Mouse (Mus musculus) fat pad, adult 2 months (tissue): ENCODE measurements at regions not wholly inside any gene's neighbourhood (a gene's known extent, or its start where the extent isn't known, plus 50 kb on each side); places are given as distances from the start of the nearest gene placed in this dataset.

ENCODE experiments used
- DNase-seq: peaks from one replicate; pipeline ENCODE4 v3.0.0-alpha.2; 2011; ENCODE audit warnings: low read depth, low spot score; ENCODE audit errors: extremely low read depth

- DNase-seq: no peak
Measured at GRCm38 (mm10) chr11:112978884-112979283, 196.9 kb downstream of the Sox9 start.

GRCm38 (mm10) chr11:112979413-112979812 lies 197.4 kb downstream of the Sox9 start:
- DNase-seq: no peak

DNA sequence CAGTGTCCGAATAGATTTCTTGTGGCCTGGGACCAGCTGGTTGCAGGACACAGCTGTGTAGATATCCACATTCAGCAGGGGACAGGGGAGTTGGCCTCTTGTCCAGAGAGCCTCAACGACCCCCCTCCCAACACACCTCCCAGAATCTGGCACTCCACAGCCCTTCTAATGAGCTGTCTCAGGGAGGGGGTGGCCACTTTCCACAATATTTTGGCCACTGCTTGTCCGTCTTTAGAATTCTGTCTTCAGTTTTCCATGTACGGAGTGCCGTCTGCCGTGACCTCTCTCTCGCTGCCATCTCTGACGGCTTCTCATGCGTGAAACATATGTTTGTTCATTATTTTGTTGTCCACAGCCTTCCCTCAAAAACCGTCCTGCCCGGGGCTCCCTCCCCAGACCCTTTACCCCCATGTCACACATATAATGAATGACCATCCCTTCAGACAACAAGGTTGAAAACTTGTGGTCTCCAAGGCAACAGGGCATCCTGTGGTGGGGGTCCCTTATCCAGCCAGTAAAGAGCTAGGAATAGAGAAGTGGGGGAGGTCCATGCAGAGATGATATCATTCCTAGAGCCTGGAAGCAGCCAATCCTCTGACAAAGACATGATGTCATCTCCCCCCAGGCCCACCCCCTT lies 200.3 kb downstream of the Sox9 start:
- DNase-seq: no peak

GRCm38 (mm10) chr11:112982802-112983591 lies 201.0 kb downstream of the Sox9 start:
- DNase-seq: no peak

DNA sequence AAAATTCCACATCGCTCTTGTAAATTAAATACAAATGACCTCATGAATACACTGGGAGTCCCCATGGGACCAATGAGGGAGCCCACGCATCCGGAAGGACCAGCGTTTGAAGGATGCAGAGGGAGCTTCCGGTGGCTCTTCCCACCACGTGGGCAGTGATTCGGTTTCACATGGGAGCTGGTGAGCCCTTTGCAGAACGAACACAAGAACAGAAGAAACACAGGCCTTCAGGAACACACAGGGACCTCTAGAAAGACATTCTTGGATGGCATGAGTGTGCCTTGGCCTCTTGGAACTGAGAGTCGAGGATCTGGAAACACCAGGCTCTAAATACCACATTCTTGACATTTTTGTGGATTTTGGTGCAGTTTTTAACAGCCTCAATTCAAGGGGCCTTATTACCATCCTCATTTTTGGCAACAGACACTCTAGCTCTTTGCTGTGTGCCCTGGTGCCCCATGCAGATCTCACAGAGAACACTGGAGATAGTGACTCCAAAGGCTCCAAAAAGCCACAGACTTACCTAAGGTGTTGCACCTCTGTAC lies 204.1 kb downstream of the Sox9 start:
- DNase-seq: no peak

DNA sequence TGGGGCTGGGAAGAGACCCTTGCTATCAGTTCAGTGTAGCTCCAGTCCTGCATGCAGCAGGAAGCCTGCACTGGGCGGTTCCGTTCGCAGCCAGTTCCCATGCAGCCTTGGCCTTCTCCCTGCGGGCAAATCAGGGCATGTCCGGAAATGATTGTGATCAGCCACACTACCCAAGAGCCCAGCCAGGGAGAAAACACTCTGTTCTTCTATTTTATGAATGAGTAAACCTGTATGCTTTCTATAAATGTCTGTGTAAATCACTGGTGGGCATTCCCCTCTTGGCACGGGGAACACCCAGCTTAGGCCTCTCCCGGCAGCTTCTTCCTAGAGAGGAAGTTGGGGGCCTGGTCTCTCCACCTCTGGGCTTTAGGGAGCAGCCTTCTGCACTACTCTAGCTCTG lies 205.8 kb downstream of the Sox9 start:
- no peak for DNase-seq

DNA sequence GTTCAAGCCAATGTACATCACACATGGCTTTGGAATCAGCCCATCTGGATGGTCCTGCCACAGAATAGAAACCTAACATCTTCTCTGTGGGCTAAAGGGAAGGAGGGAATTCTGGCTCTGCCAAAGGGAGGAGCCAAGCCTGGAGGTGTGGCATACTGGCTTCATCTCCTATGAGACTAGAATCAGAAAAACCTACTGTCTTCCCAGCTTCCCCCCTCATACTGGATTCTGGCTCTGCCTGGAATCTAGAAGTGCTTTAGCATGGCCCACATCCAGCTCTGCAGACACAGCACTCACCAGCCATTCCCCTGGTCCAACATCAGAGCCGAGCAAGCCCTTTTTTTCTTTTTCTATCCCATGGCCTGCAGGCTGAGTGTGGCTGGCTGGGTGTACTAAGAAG lies 206.9 kb downstream of the Sox9 start:
- DNase-seq: no peak

DNA sequence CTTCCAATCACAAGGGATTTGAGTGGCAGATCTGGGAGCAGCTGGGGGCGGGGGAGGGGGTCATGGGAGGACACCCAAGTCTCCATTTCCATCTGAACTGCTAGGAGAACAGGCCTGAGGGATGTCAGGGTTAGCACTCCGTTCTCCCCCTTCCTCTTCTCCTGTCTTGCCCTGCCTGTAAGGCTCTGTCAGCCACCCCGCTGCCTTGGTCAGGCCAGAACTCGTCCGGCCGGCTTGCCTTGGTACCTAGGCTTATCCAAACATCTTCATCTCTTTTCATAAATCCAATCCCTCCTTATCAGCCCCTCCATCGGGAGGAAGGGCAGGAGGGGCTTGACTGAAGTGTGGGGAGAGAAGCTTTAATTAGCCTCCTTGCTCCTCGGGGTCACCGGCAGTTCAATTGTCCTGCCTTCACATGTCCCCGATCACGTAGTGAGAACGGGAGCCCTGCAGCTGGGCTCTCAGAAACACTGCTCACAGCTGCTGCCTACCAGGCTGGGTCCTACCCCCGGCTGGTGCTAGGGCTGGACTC lies 208.0 kb downstream of the Sox9 start:
- no peak for DNase-seq

DNA sequence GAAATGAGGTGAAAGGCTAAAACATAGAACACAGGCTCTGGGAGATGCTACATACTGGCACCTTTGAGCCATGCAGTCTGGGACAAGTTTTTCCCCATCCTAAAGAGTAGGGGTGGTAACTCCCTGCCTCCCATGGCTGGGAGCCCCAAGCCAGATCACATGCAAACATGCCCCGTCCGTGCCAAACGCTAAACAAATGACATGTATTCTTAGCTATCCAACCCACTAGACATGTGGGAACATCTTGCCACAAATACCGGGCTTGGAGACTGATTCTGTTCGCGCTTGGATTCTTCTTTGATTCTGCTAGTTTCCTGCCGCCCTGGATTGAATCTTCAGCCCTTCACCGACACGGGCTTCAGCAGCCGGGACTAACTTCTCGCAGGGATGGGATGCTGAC lies 208.7 kb downstream of the Sox9 start:
- DNase-seq: no peak

DNA sequence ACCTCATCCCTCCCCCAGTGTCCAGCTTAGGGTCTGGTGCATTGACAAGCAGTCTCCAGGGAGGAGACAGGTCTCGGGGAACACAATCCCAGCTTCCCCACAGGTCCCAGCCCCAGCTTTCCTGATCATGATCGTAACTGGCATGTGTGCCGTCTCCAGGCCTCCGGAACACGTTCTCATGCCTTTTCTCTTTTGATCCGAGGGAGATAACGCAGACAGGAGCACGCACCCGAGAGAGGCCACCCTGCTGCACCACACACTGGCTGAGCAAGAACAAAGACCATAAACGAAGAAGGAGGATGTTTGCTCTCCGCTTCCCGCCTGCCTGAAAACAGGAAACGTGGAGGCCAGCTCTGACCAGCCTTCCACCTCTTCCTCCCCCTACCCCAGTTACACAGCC lies 209.8 kb downstream of the Sox9 start:
- no peak for DNase-seq

DNA sequence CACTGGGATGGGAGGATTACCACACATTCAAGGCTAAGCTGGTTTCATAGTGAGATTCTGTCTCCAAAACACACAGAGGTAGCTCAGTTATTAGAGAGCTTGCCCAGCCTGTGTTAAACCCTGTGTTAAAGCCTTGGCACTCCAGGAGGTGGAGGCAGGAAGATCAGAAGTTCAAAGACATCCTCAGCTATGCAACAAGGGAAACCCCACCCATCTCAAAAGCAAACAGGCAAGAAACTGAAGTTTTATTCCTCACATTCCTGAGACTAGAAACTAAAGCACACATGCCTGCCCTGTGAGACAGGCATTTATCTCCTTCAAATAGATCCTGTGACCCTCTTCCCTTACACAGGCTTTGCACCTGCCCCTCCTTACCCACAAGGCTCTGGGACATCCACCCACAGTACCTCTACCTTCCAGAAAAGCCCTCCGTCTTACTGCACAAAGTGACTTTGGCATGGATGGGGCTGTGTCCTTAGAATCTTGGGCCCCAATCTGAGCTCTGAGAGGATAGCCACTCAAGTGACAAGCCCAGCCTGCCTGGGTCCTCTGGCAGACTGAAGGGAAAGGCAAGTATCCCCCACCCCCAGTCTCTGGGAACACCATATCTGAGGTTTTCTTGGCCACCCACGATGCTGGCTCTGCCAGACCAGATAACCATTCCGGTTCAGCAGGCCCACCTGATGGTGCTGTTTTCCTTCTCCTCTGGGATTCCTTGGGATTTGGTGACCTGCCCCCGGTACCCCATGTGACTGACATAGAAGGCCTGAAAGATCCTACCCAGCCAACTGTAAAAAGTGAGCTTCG lies 217.0 kb downstream of the Sox9 start:
- DNase-seq: no peak

DNA sequence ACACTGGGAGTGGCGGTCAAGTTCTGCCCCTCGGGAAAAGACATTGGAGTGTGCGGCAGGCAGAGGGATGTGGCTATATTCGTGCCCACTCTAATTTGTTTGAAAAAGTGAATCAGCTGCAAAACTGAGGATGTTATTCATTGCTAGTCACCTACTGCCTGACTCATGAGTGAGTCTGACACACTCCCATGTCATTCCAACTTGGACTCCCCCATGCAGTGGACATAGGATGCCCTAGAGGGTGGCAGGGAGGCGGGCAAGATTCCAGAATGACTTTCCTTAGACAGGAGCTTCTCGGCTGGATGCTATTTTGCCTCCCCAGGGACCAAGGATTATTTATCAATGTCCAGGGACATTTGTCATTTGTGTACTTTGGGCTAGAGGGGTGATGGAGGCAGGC lies 219.0 kb downstream of the Sox9 start:
- no peak for DNase-seq

GRCm38 (mm10) chr11:113005895-113006294 lies 223.9 kb downstream of the Sox9 start:
- DNase-seq: no peak

DNA sequence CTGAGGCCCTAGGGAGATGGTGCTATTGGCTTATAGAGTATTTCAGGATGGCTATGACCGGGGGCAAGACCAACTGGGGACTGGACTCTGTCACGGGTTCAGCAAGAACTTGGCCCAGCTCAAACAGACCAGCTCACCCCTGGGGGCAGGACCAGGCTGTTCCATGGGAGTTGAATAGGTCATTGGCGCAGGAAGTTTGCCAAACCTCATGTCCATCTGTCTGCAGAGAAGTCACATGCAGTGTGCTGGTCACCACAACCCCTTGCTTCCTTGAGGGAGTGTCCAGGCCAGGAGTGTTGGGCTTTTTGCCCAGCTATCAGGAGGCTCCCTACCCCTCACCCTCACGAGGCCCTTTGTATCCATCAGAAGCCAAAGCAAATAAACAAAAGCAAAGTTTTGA lies 226.5 kb downstream of the Sox9 start:
- DNase-seq: no peak

GRCm38 (mm10) chr11:113009376-113009775 lies 227.4 kb downstream of the Sox9 start:
- DNase-seq: no peak

GRCm38 (mm10) chr11:113010906-113011305 lies 228.9 kb downstream of the Sox9 start:
- no peak for DNase-seq

GRCm38 (mm10) chr11:113014186-113015010 lies 232.4 kb downstream of the Sox9 start:
- no peak for DNase-seq

- DNase-seq: no peak
Measured at GRCm38 (mm10) chr11:113015686-113016304, 233.8 kb downstream of the Sox9 start.

- DNase-seq: no peak
Measured at GRCm38 (mm10) chr11:113016801-113017715, 235.0 kb downstream of the Sox9 start.
